Mouse (Mus musculus) monocyte, adult 5-6 weeks (primary cell): Measurements from ENCODE around the gene Zfp777. TPM values are rescaled to one million over a fixed set of nuclear protein-coding genes. Genes with fewer than 3 reads are reported as not detected.

ENCODE experiments used
- ATAC-seq: fragments of 153-309, 156-312 bp; replicated peaks from 2 replicates; pipeline ENCODE4 v1.8.0; 2017; ENCODE audit warnings: mild to moderate bottlenecking; ENCODE audit not compliant: low TSS enrichment, insufficient number of reproducible peaks, severe bottlenecking, poor library complexity, low FRiP score
- total RNA-seq: library from RNA; stranded (forward); fragments of 200-1000, 200-491, 200-594 nt; gene quantifications from 3 replicates; pipeline ENCODE4 v1.2.3, GENCODE M21; 2017

Zfp777 gene
- total RNA-seq, 1 experiment from 2014 or later = 8.5 TPM

DNA sequence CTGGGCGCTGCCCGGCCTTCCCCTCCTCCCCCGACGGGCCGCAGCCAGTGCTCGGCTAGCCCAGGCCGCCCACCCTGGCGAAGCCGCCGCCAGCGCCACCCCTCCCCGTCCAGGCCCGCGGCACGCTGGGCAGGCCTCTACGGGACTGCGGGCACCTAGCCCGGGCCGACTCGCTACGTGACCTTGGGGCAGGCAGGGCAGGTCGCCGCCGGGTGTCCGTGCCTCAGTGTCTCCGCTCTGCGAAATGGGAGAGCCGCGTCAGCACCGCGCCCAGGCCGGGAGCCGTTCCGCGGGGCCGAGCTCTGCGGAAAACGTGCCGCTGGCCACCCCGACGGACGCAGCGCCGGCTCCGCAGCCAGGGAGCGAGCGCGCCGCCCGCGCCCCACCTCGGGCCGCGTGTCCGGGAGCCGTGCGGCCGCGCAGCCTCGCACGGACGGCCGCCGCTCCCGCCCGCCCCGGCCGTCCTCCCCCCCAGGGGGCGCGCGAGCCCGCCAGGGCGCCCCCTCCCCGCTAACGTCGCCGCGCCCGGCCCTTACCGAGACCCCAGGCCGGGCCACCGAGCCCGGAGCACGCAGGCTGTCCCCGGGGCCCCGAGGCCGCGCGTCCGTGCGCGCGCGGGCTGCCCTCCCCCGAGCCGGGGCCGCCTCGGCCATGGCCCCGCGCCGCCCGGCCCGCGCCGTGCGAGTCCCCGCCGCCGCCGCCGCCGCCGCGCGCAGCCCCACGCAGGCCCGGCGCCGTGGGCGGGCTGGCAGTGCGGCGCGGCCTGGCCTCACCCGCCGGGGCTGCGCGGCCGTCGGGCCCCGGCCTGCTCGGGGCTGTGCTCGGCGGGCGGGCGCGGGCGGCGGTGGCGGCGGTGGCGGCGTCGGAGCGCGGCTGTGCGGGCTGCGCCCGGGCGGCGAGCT is 1.0 kb downstream of the Zfp777 start:
- ATAC-seq = no peak

- ATAC-seq = no peak
Measured at GRCm38 (mm10) chr6:48047114-48047449, 1.6 kb downstream of the Zfp777 start.

DNA sequence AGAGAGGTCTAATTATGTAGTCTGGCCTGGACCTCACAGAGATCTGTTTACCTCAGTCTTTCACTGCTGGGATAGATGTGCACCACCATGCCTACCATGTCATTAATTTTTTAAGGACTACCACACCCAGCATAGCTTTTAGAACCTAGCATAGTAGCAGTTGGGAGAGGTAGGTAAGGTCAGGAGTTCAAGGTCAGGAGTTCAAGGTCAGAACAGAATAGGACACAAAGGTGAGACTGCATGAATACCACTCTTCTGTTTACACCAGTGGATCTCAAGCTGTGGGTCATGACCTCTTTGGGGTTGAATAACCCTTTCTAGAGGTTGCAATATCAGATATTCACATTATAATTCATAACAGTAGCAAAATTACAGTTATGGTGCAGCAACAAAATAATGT is 16.1 kb downstream of the Zfp777 start:
- ATAC-seq = no peak

DNA sequence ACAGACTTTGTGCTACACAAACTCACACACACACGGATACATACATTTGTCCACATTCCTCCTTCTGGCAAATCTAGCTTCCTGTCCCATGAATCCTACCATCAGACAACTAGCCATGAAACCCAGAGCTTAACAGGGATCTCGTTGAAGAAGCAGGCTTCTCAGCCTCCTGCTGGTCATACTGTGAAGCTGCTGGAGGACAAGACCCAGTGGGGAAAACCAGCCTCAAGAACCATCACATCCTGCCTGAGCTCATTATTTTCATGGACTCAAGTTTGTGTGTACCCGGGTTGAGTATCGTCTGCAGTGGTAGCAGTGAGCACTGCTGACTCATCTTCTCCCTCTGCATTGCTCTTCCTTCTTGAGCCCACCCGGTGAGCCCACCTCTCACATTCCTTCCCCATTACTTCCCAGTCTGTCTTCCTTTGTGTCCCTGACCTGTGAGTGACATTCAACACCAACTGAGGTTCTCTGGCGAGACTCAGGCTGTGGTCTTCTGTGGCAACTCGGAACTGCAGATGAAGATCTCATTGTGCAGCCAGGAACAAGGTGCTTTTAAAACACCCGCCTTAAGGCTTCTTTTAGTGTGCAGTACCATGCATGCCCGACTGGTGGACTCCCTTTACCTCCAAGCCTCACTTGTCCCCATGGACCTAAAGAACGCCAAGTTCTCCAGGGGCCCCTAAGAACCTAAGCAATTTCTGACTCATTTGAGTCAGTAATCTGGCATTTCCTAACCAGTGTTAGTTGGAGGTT is 22.6 kb downstream of the Zfp777 start:
- no peak for ATAC-seq

- no peak for ATAC-seq
Measured at GRCm38 (mm10) chr6:48024994-48025345, 23.7 kb downstream of the Zfp777 start.

GRCm38 (mm10) chr6:48024330-48024993 is 24.2 kb downstream of the Zfp777 start:
- no peak for ATAC-seq

GRCm38 (mm10) chr6:48022672-48023071 is 26.0 kb downstream of the Zfp777 start:
- no peak for ATAC-seq

DNA sequence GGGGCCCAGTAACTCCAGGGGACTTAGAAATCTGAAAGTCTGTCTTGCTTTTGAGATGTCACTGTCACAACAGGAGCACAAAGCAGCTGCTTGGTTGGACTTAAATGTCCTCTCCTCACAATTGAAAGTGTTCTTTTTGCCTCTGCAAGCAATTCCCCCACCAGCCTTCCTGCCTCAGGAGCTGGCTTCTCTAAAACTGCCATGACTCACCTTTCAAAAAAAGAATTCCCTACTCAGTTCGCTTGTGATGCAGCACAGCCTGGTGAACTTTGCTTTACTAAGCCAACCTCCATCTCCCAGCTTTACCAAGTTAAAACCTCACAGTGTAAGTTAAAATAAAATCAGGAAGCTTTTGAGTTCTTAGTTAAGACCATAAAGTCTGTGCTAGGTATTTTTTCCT is 27.0 kb downstream of the Zfp777 start:
- ATAC-seq = no peak

DNA sequence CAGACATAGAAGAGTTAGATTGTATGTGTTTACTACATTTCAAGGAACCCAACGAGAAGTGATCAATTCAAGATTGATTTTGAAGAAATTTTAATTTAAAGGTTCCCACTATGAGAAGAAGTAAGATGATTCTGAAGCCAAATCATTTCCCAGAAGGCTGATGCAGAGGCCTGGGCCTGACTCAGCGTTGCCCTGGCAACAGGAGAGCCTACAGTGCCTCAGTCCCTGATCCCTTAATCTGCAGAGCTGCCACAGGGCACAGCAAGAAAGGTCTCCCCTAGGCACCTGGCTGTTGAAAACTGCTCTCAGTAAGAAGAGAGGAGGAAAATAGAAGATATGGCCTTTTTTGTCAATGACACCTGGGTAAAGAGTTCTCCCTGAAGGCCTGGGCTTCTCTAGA is 28.7 kb downstream of the Zfp777 start:
- no peak for ATAC-seq

DNA sequence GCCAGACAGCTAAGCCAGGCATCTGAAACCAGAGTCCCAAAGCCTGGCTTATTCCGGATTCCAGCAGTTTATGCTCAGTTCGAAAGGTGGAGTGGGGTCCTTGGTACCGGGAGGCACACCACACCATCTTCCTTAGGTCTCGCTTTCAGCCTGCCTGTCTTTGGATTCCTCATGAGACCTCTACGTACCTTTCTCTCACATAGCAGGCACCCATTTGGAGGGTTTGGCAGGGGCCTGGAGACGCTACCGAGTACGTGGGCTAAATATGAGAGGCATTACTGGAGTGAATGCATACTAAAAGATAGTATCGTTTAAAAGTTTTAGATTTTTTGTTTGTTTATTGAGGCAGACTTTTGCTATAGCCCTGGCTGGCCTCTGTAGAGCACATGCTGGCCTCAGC is 31.9 kb downstream of the Zfp777 start:
- no peak for ATAC-seq

DNA sequence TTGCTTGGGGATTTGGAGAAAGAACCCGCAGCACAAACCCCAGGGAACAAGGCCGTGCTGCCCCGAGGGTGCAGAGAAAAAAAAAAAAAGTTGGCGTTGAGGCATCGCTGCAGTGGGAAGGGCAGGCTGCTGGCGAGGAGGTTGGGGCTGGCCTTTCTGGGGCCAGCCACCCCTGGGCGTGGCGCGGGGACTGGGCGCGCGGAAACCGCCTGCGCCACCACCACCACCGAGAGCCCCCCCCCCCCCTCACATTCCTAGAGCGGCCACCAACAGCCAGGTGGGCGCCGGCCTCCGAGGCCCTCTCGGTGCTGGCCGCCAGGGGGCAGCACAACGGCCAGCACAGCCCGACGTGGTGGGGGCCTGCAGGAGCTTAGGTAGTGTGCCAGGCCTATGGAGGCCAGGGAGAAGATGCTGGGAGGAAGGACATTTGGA is 32.6 kb downstream of the Zfp777 start:
- ATAC-seq = peak; percentile 73; the same call in 1 of the 2 replicates

DNA sequence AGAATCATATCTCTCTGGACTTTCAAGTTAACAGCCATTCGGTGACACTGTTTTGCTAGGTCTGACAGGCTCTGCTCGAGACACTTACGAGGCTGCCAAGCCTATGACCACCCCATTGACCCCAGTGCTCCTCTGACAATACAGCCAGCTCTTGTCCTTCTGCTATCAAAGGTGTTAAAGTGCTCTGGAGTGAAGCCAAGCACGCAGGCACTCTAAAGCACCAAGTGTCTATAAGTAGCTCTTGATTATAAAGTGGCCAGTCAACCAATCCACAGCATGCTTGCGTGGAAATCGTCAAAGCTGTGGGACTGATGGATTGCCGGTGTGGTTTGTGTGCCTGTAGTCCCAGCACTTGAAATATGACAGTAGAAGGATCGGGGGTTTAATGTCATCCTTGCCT is 38.0 kb downstream of the Zfp777 start:
- ATAC-seq = no peak

DNA sequence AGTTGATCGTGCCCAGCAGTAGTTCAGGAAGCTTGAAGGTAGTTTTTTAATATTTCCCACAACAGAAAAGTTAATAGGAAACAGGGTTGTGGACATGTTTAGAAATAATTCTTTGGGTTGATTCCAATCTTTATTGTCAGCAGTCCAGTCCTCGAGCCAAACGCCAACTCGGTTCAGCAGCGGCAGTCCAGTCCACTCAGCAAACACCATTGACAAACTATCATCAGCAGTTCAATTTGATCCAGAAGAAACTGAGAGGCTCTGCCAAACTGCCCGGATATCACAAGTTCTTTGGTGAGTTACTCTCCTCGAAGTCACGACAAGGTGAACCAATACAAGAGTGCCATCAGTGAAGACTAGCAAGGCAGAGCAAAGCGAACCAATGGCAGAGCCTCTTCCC is 53.0 kb downstream of the Zfp777 start:
- ATAC-seq = no peak

- ATAC-seq = no peak
Measured at GRCm38 (mm10) chr6:47983936-47984335, 64.8 kb downstream of the Zfp777 start.

DNA sequence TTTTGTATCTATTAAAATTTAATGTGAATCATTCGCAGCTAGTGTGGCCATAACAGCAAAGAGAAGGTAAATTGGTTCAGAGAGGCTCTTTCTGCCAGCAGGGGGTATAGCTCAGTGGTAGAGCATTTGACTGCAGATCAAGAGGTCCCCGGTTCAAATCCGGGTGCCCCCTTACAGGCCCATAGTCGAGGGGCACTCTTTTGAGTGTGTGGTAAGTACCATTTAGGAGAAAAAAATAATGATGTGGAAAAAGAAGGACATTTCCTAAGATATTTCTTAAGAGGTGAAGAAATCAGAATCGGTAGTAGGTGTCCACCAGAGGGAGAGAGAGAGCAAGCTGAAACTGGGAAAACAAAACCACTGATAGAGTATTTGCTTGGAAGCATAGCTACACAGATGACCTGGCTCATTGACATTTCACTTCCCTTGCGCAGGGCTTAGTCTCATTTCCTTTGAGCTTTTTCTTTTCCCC is 69.8 kb downstream of the Zfp777 start:
- ATAC-seq = 0 out of 2 replicates have a peak, but pooled peaks have one; percentile 22

- no peak for ATAC-seq
Measured at GRCm38 (mm10) chr6:47974599-47974998, 74.1 kb downstream of the Zfp777 start.
